Mouse (Mus musculus): ENCODE measurements at regions not wholly inside any gene's neighbourhood (a gene's known extent, or its start where the extent isn't known, plus 50 kb on each side); places are given as distances from the start of the nearest gene placed in this dataset.

DNA sequence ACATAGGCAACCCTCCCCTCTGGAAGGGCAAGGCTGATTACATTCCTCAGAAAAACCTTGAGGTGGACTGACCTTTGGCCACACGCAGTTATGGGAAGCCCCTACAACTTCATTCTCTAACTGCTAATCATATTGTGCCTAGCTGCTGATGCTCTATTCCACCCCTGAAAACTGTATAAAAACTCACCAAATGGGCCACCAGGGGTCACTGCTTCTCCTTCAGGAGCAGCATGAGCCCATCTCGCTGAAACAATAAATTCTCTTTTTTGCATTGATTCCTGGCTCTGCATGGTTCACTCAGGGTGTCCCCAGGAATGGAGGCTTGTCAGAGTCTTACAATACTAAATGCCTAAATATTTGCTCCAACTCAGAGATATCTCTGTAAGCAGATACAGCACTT, 1034.5 kb downstream of the Cdh8 start:
- TF ChIP-seq HCFC1 (IDR thresholded peaks at IDR 0.05; ENCODE audit: borderline replicate concordance, insufficient read depth, low read length), result no peak
- TF ChIP-seq ZNF384 (IDR thresholded peaks at IDR 0.05; ENCODE audit: low read depth, low read length), result no peak
- TF ChIP-seq CHD2 (IDR thresholded peaks at IDR 0.05; ENCODE audit: low read depth, low read length), result no peak
- 0 out of 2 replicates have a peak, but pooled peaks have one; percentile 34 for TF ChIP-seq ZC3H11A (IDR thresholded peaks at IDR 0.05; ENCODE audit: borderline replicate concordance, low read depth, low read length)

All from ES-E14 (cell line).